Mouse (Mus musculus) embryonic facial prominence, embryonic 13.5 days (tissue): Measurements from ENCODE around the gene Gm15097. TPM values are rescaled to one million over a fixed set of nuclear protein-coding genes. Genes with fewer than 3 reads are reported as not detected.
"Not testable (repeated sequence)": the region's sequence is repeated elsewhere in the genome, so short reads cannot be mapped to it uniquely, and the experiment has no call there.

Source experiments
- ATAC-seq: fragments of 200-750 bp; cut with Nextera tagmentation; 2 replicates; pipeline ENCODE4 v1.8.0; 2017; ENCODE audit warnings: low read depth; ENCODE audit not compliant: insufficient number of reproducible peaks, insufficient read depth, low FRiP score, low TSS enrichment
- H3K27ac ChIP-seq: fragments of 300-500 bp; sonication (generic); 2 replicates; pipeline ENCODE4 v1.5.1; 2015; ENCODE audit warnings: moderate library complexity, mild to moderate bottlenecking, inconsistent platforms
- H3K27me3 ChIP-seq: fragments of 300-500 bp; sonication (generic); 2 replicates; pipeline ENCODE4 v1.6.1; 2015; ENCODE audit warnings: mild to moderate bottlenecking, inconsistent platforms
- H3K36me3 ChIP-seq: fragments of 300-500 bp; sonication (generic); 2 replicates; pipeline ENCODE4 v1.6.1; 2015; ENCODE audit warnings: mild to moderate bottlenecking, inconsistent platforms
- H3K4me1 ChIP-seq: fragments of 300-500 bp; sonication (generic); 2 replicates; pipeline ENCODE4 v1.6.1; 2015; ENCODE audit warnings: inconsistent platforms
- H3K4me2 ChIP-seq: fragments of 300-500 bp; sonication (generic); 2 replicates; pipeline ENCODE4 v1.6.1; 2015; ENCODE audit warnings: moderate library complexity, mild to moderate bottlenecking, inconsistent platforms
- H3K4me3 ChIP-seq: fragments of 300-500 bp; sonication (generic); 2 replicates; pipeline ENCODE4 v1.5.1; 2015; ENCODE audit warnings: mild to moderate bottlenecking, inconsistent platforms
- H3K9ac ChIP-seq: fragments of 300-500 bp; sonication (generic); 2 replicates; pipeline ENCODE4 v1.6.1; 2015; ENCODE audit warnings: mild to moderate bottlenecking, inconsistent platforms
- H3K9me3 ChIP-seq: fragments of 300-500 bp; sonication (generic); 2 replicates; pipeline ENCODE4 v1.6.1; 2016; ENCODE audit warnings: inconsistent platforms
- WGBS: fragments of 180-500 bp; shearing (Covaris S2); methylation state at CpG from one replicate; pipeline ENCODE4 v1.1.7; 2015; ENCODE audit warnings: mixed read lengths; 5-methylcytosine and 5-hydroxymethylcytosine counted together
- polyA plus RNA-seq: library from polyadenylated mRNA; unstranded; fragments of >200 nt; fragmentation: Nextera tagmentation; extraction: Ambion mirVana; gene quantifications from 2 replicates; pipeline ENCODE4 v1.2.1, GENCODE M21; 2015

Gm15097 gene
- polyA plus RNA-seq, result not detected in 2 replicates

DNA sequence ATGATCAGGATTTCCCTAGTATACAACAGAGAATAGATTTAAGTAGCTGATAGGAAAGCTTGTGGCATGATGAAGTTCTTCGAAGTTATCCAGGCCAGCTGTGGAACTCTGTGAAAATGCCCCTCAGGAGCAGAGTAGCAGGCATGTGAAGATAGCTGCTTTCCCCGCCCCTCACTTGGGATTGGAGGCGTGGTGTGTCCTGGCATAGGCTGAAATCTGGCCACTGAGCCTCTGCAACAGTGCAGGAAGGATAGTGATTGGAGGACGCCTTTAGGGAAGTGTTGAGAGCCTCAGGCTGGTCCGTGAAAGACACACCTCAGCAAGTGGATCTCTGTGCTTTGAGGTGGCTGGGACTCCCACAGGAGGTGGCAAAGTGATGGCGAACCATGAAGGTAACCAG is at the start of gene Gm15097:
Gene Gm15097, plus strand, starts transcription at position 301 of the 400 bp plus-strand sequence.
- H3K36me3 ChIP-seq, ATAC-seq: not testable (repeated sequence)
- WGBS, result no CpG with 5 or more reads among the region's 6 CpGs

DNA sequence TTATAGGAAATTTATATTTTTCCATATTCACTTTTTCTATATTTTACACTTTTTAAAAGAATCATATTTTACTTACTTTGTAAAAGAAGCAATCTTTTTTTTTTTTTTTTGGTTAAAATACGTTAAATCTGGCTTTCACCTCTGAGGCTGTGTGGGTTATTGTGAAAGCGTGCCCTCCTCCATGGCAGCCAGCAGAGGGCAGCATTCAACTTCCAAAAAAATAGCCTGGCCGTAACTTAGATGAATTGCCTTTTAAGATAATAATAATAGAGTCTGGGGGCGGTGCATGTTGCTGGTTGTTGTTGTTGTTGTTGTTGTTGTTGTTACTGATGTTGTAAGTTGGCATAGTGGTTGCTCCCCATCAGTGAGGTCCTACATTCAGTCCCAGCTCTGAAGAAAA is 21.4 kb upstream of the Gm15097 start:
- not testable (repeated sequence) for H3K27me3 ChIP-seq
- WGBS, result 35% methylated on average over 4 of the region's 4 CpGs

More for the DNA sequence above, at the start of gene Gm15097:
- H3K4me3 ChIP-seq, H3K27me3 ChIP-seq, H3K9me3 ChIP-seq, H3K9ac ChIP-seq, H3K4me2 ChIP-seq, H3K4me1 ChIP-seq, H3K27ac ChIP-seq: not testable (repeated sequence)

DNA sequence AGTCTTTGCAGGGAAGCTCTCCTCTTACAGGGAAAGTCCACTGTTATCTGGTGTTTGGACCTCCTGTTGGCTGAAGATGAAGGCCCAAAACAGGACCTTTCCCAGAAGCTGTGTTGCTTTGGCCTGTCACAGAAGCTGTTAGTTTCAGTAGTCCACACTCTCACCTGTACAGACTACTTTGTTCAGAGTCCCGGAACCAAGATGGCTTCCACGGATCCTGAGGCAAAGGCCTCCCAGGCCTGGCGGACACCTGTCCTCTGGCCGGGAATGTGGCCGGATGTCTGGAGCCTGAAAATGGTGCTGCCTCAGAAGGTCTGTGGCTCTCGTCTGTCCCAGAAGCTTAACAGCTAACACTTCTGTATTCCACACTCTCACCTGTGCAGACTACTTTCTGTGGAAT is 26.9 kb downstream of the Gm15097 start:
- not testable (repeated sequence) for H3K27me3 ChIP-seq, H3K4me1 ChIP-seq, H3K9ac ChIP-seq, H3K36me3 ChIP-seq, H3K4me2 ChIP-seq, ATAC-seq, H3K9me3 ChIP-seq, H3K4me3 ChIP-seq, H3K27ac ChIP-seq
- 87% methylated on average over 6 of the region's 6 CpGs for WGBS

More for the DNA sequence above, 21.4 kb upstream of the Gm15097 start:
- H3K4me1 ChIP-seq, H3K36me3 ChIP-seq, ATAC-seq, H3K27ac ChIP-seq, H3K4me3 ChIP-seq, H3K9me3 ChIP-seq, H3K9ac ChIP-seq, H3K4me2 ChIP-seq: not testable (repeated sequence)

Other genes starting within 250 kb of the Gm15097 start
- not detected in 2 replicates for gene Gm10439, start 189.9 kb upstream of the Gm15097 start, polyA plus RNA-seq
- not detected in 2 replicates for gene Gm15091, start 157.2 kb downstream of the Gm15097 start, polyA plus RNA-seq